Mouse (Mus musculus) liver, adult 2 months (tissue): ENCODE measurements around the gene Pcsk6.

Experiments used
- CTCF ChIP-seq: fragments of 200-500 bp; IDR thresholded peaks from 2 replicates; pipeline ENCODE4 v1.5.1; 2011; ENCODE audit warnings: low read depth, low read length, control low read depth
- POLR2A ChIP-seq: fragments of 200-500 bp; IDR thresholded peaks from 2 replicates; pipeline ENCODE4 v1.6.1; 2011; ENCODE audit warnings: low read length, control low read depth; ENCODE audit not compliant: insufficient read depth; ENCODE audit errors: extremely low read depth

DNA sequence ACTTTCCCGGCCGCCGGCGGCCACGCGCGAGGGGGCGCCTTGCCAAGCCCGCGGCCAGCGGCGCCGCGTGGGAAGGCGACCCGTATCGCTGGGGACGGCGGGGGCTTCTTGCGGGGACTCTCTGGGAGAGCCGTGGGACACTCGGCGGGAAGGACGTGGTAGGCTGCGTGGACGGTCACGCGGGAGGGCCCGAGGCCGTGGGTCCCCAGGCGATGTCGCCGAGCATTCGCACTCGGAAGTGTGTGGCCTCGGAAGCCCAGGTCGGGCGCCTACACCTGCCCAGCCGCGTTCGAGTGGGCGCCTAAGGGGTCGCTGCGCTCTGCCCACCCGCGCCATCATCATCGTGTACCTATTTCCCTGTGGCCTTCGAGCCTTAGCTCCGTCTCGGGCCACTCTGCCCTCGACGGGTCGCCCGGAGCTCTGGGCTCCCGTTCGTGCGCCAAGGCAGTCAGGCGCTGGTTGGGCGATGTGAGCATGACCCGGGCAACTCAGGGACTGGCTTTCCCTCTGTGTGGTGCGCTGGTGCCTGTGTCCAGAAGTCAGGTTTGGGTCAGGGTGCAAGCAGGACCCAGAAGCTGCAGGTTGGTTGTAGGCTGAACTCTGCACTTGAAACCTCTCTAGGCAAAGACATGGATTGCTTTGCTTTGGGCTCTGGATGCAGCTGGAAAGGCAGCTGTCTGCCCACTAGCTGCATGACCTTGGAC, 1.1 kb downstream of the Pcsk6 start:
- TF ChIP-seq CTCF, result no peak
- TF ChIP-seq POLR2A, result peak; percentile 57; the same call in 1 of the 2 replicates
